Mouse (Mus musculus) kidney, postnatal 10 days (tissue): ENCODE data around the gene Pam.

Experiments used
- DNase-seq: peaks from one replicate; pipeline ENCODE4 v3.0.0; 2021; ENCODE audit warnings: mixed read lengths

Gene Pam

GRCm38 (mm10) chr1:97903912-97904460, 191.5 kb downstream of the Pam start:
- no peak for DNase-seq

GRCm38 (mm10) chr1:97902830-97903229, 192.6 kb downstream of the Pam start:
- DNase-seq, result no peak

GRCm38 (mm10) chr1:97900559-97901153, 194.8 kb downstream of the Pam start:
- DNase-seq, result no peak

GRCm38 (mm10) chr1:97887511-97887910, 207.9 kb downstream of the Pam start:
- no peak for DNase-seq

- DNase-seq, result no peak
These were observed 211.9 kb downstream of the Pam start for GRCm38 (mm10) chr1:97883498-97883897.

GRCm38 (mm10) chr1:97877037-97877436, 218.4 kb downstream of the Pam start:
- DNase-seq, result no peak

GRCm38 (mm10) chr1:97873490-97874054, 221.9 kb downstream of the Pam start:
- no peak for DNase-seq

GRCm38 (mm10) chr1:97872493-97872892, 223.0 kb downstream of the Pam start:
- DNase-seq, result peak; percentile 10

GRCm38 (mm10) chr1:97872072-97872471, 223.4 kb downstream of the Pam start:
- no peak for DNase-seq

- DNase-seq, result no peak
These were observed 231.3 kb downstream of the Pam start for GRCm38 (mm10) chr1:97864135-97864534.

- peak; percentile 21 for DNase-seq
These were observed 232.3 kb downstream of the Pam start for GRCm38 (mm10) chr1:97863140-97863539.

GRCm38 (mm10) chr1:97862734-97863133, 232.7 kb downstream of the Pam start:
- DNase-seq, result no peak

- no peak for DNase-seq
These were observed 241.2 kb downstream of the Pam start for GRCm38 (mm10) chr1:97854256-97854655.

GRCm38 (mm10) chr1:97851601-97852175, 243.8 kb downstream of the Pam start:
- no peak for DNase-seq

- no peak for DNase-seq
These were observed 246.7 kb downstream of the Pam start for GRCm38 (mm10) chr1:97848601-97849241.

- no peak for DNase-seq
These were observed 252.0 kb downstream of the Pam start for GRCm38 (mm10) chr1:97843220-97843992.

GRCm38 (mm10) chr1:97834354-97834822, 261.1 kb downstream of the Pam start:
- DNase-seq, result peak; percentile 17

- peak; percentile 79 for DNase-seq
These were observed 261.7 kb downstream of the Pam start for GRCm38 (mm10) chr1:97833466-97834353.

- DNase-seq, result no peak
These were observed 267.4 kb downstream of the Pam start for GRCm38 (mm10) chr1:97828087-97828486.

- DNase-seq, result no peak
These were observed 267.9 kb downstream of the Pam start for GRCm38 (mm10) chr1:97827566-97827965.

- DNase-seq, result no peak
These were observed 272.5 kb downstream of the Pam start for GRCm38 (mm10) chr1:97822904-97823303.

- no peak for DNase-seq
These were observed 273.2 kb downstream of the Pam start for GRCm38 (mm10) chr1:97822203-97822602.
